Mouse (Mus musculus): ENCODE measurements around the gene Mrpl43.

The Mrpl43 gene

DNA sequence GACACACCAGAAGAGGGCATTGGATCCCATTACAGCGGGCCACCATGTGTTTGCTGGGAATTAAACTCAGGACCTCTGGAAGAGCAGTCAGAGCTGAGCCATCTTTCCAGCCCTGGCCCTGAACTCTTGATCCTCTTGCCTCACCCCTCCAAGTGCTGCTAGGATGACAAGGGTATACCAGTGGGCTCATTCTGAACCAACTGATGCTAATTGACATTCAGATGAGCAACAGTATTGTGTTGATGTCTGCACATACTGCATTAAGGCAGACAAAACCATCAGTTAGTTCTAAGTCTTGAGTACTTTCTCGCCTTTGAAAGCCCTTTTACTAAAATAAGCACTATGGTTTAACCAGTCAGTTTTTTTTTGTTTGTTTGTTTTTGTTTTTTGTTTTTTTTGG, 46.6 kb downstream of the Mrpl43 start:
- no peak for DNase-seq

Data from cerebellum, adult 9-10 months (tissue).